Mouse (Mus musculus): ENCODE measurements around the gene Atp6v0c.

Gene Atp6v0c

DNA sequence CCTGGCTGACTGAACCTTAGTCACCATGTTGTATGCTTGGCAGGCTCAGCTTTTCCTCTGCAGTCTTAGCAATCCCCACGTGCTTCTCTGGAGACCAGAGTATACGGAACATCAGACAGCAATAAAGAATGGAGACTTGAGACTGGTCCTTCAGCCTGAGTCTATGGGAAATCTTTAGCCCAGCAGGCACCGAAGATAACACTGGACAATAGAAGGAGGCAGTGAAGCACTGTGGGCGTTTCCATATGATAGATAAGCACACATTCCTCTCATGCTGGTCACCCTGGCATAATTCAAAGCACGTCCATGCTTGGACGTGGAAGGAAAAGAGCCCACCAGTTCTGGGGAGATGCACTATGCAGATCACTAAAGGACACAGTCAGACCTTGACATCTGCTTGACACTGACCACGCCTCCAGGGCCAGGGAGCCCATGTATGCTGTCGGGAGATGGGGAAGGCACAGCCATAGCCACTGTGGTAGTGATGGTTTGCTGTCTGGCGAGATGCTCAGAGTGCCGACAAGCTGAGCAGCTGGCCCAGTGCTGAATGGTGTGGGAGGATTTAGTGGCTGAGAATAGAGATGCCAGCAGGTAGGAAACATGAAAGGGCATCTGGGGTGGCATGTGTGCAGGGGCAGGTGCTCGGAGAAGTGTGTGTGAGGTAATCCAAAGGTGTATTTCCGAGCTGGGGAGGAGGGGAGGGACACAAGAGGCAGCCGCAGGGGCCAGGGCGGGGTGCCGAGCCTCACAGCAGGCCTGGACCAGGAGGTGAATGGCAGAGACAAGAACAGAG, 27.7 kb upstream of the Atp6v0c start:
- peak; percentile 59 for DNase-seq

GRCm38 (mm10) chr17:24195349-24195748, 25.8 kb upstream of the Atp6v0c start:
- no peak for DNase-seq

GRCm38 (mm10) chr17:24193769-24194168, 24.3 kb upstream of the Atp6v0c start:
- DNase-seq: no peak

DNA sequence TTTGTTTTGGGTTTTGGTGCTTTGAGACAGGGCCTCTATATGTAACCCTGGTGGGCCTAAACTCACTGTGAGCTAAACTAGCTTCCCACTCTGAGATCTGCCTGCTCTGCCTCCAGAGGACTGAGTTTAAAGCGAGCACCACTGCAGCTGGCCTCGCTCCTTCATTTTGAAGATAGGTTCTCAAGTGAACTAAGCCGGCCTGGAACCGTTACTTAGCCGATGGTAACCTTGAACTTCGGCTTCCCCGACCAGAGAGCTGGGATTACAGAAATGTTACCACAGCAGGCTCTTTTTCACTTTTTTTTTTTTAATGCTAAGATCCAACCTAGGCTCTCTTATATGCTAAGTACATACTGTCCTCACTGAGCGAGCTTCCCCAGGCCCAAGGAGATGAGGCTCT, 23.8 kb upstream of the Atp6v0c start:
- DNase-seq: no peak

- DNase-seq: no peak
Measured at GRCm38 (mm10) chr17:24192848-24193247, 23.3 kb upstream of the Atp6v0c start.

- DNase-seq: no peak
Measured at GRCm38 (mm10) chr17:24191481-24191880, 22.0 kb upstream of the Atp6v0c start.

- DNase-seq: no peak
Measured at GRCm38 (mm10) chr17:24190934-24191333, 21.4 kb upstream of the Atp6v0c start.

DNA sequence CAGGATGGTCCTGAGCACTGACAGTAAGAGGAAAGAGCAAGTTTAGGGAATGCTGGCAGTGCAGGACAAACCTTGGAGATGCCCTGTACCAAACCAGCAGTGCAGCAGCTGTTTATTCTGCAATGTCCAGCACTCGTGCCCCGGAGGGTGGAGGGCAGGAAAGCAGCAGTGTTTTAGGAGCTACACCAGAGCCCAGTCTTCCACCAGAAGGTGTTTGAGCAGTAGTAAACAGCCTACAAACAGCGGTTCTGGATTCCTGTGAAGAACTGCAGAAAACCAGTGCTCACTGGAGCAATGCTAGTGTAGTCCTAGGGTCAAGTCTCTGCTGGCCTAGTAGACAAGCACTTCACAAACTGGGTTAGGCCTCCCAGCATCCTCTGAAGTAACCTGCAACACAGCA, 4.8 kb upstream of the Atp6v0c start:
- no peak for DNase-seq

GRCm38 (mm10) chr17:24173423-24173822, 3.9 kb upstream of the Atp6v0c start:
- peak; percentile 42 for DNase-seq

DNA sequence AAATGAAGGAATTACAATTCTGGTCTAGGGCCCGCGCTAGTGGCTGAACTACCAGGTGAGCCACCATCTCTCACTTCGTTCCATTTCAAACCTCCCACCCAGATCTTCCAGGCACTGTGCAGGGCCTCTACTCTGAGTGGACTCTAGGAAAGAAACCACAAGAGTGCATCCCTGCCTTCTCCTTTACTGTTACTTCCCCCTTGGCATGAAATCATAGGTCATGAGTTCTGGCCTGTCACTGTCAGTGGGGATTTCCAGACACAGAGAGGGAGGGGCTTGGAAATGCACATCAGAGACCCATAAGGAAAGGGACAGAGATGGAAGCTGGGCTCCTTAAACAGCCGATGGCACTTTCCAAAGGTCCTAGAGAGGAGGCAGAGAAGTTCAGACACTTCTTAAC, 2.2 kb upstream of the Atp6v0c start:
- no peak for DNase-seq

DNA sequence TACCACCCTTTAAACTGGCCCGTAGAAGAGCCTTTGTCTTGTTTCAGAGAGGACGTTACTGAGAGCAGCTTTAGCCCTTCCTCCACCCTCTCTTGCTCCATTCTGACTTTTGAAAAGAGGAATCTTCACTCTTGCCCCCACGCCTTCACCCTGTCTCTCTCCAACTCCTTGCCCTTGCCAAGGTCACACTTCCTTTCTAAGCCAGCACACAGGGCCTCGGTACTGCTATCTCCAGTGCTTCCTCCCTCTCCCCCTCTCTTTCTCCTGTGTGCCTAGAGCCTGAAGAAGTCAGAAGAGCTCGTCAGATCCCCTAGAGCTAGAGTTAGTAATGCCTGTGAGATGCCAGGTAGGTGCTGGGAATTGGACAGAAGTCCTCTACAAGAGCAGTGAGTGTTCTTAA, 1.2 kb upstream of the Atp6v0c start:
- no peak for DNase-seq

GRCm38 (mm10) chr17:24170125-24170524, 623 bp upstream of the Atp6v0c start:
- DNase-seq: no peak

GRCm38 (mm10) chr17:24168590-24169277, 768 bp downstream of the Atp6v0c start:
- peak; percentile 72 for DNase-seq

DNA sequence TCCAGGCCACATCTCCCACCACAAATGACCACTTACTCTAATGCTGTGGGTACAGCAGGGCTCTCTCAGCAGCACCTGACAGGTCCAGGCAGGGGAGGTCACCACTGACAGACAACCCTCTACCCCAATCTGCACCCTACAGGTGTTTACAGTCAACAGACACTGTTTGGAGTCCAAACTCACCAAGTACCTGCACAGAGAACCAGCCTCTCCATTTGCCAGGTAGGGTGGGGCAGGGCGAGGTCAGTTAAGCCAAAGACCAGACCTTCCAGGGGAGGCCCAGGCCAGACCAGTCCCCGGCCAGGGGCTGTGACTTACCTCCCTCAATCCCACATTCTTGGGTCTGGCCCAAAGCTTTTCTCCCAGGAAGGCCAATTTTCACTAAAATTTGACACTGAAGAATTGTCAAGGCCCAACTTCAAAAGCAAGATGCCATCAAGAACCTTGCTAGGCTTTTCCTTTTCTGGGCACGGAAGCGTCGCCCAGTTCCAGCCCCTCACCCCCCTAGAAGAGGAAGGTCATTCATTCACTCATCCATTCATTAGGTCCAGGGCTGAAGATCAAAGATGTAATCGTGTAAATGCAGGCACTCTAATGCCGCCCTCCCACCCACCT, 1.5 kb downstream of the Atp6v0c start:
- DNase-seq: no peak

- DNase-seq: no peak
Measured at GRCm38 (mm10) chr17:24167120-24167519, 2.4 kb downstream of the Atp6v0c start.

DNA sequence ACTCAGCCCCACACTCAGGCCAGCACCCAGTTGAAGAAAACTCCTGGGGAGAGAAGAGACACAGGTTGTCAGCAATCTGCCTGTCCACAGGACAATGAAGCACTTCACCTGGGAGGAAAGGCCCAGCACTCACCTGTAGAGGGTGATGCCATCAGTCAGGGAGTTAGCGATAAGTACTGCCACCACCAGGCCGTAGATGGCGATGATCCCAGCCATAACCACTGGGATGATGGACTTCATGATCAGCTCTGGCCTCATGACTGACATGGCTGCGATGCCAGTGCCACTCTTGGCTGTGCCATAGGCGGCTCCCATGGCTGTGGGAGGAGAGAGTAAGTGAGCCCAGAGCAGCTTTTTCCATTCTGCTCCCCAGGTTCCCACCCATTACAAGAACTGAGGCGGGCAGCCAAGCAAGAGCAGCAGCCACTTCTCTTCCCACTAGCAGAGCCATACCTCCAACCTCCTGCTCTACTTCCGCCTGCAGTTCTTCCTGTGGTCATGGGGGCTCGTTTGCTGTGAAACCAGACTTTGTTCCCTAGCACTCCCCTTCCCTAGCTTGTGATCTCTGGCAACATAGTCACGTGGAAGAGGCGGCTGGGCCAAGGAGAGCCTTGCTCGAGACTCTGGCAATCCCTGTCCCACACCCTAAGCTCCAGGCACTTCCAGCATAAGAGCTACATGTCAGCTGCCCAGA, 4.8 kb downstream of the Atp6v0c start:
- no peak for DNase-seq

DNA sequence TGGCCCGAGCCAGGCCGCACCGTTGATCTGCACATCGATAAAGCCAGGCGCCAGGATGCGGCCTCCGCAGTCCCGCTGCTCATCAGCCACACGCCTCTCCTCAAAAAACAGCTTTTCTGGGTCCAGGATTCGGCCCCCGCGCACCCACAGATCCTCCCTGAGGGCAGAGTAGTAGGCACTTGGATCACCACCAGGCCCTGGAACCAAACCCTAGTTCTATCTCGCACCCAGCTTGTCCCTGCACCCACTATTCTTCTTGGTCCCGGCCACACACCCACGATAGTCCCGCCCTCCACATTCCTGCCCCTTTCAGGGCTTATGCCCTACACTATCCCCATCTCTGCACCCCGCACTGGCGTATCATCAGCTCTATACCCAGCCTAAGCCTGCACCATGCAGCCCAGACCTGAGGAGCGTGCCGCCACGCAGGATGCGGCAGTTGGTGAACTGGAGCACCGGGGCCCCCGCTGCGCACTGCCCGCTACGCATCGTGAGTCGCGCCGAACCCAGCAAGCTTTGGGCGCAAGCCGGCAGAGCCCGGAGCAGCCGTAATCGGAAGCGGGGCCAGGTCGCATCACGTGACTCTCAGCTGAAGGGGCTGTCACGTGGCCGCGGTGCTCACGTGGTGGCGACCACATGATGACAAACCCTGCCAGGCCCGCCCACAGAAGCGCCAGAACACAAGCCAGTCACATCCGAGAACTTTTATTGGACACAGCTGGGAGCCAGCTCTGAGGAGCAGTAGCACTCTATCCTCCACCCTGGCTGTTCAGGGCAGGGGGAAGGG, 6.1 kb downstream of the Atp6v0c start, which contains the start of gene Amdhd2:
TSS of gene Amdhd2 (minus strand) at position 591 of the 787 bp plus-strand sequence.
- peak; percentile 95 for DNase-seq

GRCm38 (mm10) chr17:24162584-24163175, 6.8 kb downstream of the Atp6v0c start:
- no peak for DNase-seq

GRCm38 (mm10) chr17:24161466-24161865, 8.0 kb downstream of the Atp6v0c start:
- DNase-seq: no peak

GRCm38 (mm10) chr17:24157526-24157925, 12.0 kb downstream of the Atp6v0c start:
- no peak for DNase-seq

DNA sequence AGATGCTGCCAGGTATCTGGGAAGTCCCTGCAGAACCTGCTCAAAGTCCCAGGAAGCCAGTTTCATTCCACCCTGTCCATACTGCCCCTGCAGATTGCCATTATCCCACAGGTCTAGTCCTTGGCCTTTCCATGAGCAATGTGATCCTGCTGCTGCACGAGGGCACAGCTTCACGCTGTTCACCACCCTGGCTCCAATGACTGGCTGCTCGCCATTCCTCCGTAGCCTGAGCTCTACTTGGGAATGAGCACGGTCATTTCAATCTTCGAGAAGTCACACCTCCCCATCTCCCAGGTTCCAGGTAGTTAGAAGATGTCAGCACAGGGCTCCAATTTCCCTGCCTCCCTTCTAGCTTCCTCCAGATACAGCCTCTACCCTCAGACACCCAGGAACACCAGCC, 12.4 kb downstream of the Atp6v0c start:
- no peak for DNase-seq

DNA sequence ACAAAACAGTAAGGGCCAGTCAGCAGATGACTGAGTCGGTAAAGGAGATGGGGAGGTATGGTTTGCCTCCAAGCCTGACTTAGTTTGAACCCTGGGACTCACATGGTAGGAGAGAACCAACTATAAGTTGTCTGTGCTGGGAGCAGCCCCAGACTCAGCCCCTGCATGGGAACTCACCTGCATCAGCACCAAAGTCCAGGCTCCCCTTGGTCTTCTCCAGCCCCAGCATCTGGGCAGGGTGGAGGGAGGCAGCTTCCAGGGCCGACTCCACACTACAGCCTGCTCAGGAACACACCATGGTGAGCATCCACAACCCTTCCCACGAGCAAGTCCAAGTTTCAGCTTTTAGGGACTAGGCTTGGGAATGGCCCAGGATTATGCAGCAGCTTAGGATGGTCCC, 13.1 kb downstream of the Atp6v0c start:
- no peak for DNase-seq
